Mouse (Mus musculus) left cerebral cortex, adult 11 months (tissue): ENCODE measurements around the gene Ube2r2.

ENCODE experiments used
- DNase-seq: peaks from one replicate; pipeline ENCODE4 v3.0.0; 2022; ENCODE audit warnings: low spot score

Ube2r2 gene

DNA sequence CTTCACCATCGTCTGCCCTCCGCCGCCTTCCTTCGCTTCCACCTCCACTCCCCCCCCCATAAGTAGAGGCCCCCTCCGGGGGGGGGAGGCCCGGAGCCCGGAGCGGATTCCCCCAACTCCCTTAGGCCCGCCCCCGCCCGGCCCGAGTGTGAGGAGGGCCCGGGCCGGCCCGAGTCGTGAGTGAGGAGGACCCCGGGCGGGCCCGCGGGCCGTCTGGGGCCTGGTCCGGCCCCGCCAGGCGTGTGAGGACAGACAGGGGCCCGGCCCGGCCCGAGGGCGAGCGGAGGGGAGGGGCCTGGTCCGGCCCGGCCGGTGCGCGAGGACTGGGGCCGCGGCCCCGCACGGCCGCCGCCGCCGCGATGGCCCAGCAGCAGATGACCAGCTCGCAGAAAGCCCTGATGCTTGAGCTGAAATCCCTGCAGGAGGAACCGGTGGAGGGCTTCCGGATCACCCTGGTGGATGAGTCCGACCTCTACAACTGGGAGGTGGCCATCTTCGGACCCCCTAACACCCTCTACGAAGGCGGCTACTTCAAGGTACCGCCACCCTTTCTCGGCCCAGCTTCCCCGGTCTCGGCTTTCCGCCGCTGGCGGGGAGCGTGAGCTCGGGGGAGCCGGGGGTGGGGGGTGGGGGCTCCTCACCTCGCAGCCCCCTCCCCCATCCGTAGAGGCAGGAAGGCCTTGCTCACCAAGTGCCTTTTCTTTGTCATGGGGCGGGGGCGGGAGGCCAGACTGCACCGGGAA, at the start of gene Ube2r2:
Ube2r2 (plus strand) TSS at position 33 of the 743 bp plus-strand sequence.
- no peak for DNase-seq

DNA sequence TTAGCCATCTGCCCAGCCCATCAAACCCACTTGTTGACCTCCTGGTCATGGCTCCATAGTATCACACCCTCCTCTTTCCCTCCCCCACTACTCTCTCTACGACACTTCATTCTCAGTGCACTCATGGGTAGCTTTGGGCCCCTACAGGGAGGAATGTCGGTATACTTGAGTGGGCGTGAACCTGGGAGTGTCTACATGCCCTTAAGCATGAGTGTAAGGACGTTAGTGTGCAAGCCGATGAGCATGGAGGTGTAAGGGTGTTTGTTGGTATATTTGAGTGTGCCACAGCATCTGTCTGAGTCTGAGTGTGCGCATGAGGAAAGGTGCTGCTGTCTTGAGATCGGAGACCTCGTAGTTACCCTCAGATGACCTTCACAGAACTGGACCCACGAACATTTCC, 48.6 kb upstream of the Ube2r2 start:
- DNase-seq: no peak

DNA sequence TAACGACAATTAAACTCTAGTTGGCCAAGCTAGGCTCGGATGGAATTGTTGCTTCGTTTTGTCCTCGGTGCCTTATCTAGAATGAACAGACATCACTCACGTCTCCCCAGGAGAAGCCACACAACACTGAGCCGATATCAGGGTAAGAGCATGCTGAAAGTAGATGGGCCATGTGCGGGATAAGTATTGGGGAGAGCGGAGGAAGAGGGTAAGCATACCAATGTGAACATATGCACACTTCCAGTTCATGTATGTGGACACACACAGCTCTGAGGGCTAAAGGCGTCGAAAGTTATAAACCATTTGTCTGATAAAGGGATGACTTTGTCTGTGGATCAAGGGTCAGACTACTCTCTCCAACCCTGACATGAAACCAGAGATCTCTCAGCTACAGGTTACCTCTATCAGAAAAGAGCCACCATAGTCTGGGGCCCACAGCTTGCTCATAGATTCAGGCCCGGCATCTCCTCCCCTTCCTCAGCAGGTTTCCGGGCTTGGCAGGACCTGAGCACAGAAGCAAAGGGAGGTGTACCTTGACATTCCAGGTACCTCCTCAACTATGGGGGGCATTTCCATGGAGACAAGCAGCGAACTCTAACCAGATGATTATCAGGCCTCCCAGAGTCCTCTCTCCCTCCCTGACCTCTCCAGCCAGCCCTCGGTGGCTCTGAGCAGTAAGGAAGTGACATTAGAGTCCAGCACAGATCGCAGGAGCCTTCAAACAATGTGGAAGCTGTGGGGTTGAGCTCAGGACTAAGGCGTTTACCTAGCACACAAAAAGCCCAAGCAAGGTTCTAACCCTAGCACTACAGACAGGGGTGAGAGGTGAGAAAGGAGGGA, 47.9 kb upstream of the Ube2r2 start:
- no peak for DNase-seq

DNA sequence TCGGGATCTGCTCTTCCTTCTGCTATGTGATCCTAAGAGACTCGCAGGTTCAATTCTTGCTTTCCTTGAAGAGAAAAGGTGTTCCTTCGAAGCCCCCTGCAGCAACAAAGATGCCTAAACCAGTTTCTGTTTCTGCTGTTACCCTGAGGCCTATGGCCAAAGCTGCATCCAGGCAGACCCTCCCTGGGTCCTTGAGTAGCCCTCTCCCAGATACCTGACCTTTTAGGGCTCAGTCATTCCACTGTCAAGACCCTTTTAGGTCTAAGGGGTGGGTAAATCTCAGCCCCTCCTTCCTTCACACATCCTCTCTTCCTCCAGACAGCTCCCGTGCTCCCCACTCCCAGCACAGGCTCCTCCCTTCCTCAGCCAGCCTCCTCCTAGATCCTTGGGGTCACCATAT, 46.4 kb upstream of the Ube2r2 start:
- DNase-seq: no peak

DNA sequence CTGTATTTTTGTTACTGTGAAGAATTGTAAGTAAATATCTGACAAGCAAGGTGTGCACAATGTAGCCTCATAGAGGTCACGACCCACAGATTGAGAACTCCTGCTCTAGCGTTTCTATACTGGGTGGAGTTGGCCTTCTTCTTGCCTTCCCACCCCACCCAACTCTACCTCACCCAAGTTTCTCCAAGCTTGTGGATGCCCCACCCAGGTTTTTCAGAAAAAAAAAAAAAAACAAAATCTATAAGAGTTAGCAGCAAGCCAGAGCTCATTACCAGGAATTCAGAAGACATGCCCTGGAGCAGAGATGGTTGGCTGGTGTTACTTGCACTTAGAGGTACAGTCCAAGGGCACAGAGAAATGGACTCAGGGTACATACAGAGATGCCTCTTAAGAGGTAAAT, 45.8 kb upstream of the Ube2r2 start:
- DNase-seq: no peak

DNA sequence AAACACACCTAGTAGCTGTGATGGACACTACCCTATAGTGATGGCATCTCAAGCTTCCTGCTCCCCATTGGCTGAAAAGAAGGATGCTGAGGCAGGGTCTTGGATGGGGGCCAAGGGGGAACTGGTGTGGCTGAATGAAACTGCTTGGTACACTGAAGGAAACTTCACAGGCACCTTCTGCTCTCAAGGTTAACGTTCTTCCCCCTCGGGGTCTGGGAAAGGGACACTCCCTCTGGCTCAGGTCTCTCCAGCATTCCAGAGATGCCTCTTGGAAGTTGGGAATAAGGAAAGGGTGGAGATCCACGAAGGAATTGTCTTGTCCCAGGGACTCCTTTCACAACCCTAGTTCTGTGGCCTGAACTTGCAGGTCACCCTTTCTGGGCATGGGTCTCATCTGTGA, 44.2 kb upstream of the Ube2r2 start:
- no peak for DNase-seq

DNA sequence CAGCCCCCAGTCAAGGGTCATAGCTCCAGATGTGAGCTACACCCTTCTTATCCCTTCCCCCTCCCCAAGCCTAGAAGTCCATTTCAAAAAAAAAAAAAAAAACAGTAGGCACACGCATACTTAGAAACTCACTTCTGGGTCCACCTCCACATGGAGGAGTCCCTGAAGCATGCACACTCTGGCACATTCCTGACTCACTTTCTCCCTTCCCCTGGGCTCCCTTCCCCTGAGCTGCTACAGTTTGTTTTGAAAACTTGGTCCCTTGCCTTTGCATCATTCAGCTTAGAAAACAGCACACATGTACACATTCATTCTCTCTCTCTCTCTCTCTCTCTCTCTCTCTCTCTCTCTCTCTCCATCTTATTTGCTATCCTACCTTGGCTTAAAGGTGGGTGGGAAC, 42.6 kb upstream of the Ube2r2 start:
- no peak for DNase-seq

DNA sequence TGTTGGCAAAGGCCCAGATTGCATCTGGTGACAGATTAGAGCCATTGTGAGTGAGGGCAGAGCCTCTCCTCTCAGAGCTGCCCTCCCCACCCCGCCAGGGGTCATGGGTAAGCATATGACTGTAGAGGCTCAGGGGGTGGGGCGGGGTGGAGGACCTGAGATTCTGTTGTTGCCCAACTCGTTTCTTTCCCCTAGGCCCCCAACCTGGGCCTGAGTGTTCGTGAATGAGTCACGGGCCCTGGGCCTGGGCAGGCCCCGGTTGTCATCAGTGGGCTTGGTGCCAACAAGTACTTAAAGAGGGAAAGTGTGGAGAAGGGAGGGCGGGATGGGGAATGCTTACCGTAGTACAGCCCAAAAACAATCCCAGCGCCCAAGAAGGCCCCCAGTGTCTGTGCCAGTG, 41.2 kb upstream of the Ube2r2 start:
- no peak for DNase-seq

DNA sequence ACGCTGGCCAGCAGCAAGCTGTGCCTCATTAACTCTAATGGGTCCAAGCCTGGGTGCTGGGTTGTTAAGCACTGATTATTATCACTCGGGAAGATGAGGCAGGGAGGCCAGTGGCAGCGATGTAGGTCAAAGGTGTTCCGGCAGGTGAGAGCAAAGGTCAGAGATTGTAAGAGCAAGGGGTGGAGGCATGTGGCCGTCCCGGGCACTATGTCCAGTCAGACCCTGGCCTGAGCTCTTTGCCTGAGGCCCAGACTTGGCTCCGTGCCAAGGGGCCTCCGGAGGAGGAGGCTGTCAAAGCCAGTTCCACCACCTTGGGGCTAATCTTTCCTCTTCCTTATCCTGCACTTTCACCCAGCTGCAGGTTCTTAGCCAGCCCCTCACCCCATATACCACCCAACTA, 39.4 kb upstream of the Ube2r2 start:
- DNase-seq: no peak

DNA sequence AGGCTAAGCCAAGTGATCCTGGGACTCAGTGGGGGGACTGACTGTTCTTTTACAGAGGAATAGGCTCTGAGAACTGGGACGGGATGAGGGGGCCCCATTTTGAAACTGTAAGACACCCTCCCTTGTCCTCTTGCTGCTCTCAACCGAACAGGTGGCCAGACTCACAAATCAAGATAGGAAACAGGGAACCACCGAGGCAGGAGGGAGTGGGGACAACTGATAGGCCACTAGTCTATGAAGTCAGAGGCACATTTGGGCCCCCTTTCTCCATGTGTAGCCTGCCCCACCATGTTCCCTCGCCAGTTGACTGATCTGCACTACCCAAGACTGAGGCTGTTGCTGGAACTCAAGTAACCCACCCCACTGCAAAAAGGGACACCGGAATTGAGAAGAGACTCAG, 38.7 kb upstream of the Ube2r2 start:
- no peak for DNase-seq

DNA sequence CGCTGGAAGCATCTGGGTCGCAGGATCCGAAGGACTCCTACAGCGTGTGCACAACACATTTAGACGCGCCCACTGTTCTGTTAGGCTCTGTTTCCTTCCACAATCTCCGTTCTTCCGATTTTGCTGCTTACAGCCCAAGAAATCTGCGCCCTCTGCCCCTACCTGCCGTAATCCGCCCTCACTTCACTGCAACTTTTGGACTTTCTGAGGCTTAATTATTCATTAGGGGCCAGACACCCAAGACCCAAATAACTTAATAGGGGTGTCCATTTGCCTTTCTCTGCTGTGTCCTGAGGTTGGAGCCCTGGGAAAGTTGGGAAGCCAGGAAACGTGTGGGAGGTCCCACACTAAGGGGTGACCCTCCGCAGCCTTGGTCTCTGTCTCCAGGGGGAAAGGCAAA, 38.2 kb upstream of the Ube2r2 start:
- no peak for DNase-seq

DNA sequence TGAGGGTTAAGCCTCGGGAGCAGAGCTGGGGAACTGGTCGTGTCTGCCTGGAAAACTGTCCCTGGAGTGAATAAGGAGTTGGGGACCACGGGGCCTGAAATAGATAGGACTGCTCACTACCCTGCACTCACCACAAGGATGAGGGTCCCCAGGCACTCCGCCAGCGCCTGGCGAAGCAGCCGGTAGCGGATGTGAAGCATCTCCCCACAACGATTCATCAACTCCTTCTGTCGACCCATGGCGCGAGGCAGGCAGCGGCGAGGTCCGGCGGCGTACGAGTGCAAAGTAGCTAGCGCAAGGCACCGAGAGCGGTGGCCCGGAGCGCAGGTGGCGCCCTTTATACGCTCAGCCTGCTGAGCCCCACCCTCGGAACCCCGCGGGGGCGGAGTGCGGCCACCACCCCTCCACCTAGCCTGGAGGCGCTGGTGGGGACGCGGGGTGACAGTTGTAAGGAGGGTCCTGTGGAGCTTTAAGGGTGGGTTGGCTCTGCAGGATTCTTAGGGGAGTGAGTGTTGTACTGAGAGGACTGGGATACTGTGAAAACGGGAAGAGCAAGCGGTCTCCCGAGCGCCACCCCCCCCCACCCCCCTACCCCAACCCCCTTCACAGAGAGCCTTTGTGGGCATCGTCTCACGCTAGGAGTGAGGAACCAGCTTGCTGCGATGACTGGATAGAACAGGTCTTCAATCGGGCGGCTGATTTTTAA, 37.5 kb upstream of the Ube2r2 start, which contains the start of gene Aqp3:
Aqp3 (minus strand) TSS at position 313 of the 706 bp plus-strand sequence.
- no peak for DNase-seq

DNA sequence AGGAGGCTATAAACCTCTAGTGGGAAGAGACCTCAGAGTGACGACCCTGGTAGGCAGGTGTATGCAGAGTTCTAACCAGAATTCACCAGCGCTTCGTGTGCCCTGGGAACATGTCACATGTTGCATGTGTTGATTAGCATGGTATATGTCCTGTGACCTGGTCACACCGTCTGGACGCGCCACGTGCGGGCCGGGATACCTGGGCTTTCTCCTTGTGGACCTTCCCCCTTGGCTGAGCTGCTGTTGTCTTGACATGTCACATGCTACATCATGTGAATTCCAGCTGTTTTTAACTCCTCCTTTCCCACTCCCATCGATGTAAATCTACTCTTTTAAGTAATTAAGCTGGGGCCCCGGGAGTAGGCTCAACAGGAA, 37.0 kb upstream of the Ube2r2 start:
- no peak for DNase-seq

DNA sequence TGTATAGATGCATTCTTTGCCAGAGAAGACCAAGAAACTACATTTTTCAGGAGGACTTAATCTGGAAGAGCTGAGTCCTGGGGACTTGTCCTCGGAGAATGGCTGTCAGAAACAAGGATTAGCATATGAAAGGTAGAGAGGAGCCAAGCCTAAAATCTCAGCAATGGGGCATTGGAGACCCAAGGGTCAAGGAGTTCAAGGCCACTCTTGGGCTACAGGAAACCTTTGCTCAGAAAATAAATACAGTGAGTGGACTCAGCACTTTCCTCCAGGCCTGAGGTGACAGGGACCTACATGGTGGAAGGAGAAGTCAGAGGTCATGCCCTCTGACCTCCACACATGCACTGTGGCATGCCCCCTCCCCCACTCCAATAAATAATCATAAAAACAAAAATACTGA, 34.6 kb upstream of the Ube2r2 start:
- DNase-seq: no peak

DNA sequence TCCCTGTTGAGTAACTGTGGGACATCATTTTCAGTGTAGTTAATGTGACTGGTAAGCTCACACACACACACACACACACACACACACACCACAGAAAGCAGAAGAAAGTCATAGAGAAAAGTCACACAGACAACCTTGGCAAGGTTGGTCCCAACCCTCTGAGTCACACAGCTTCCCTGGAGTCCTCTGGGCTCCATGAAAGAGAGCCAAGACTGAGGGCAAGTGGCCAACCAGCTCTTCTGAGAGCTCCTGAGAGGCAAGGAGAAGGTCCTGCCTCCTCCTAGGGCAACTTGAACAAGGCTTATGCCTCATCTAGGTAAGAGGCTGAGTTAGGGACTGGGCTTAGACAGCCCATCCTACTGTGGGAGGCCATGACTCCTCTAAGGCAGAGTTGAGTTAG, 32.6 kb upstream of the Ube2r2 start:
- no peak for DNase-seq

DNA sequence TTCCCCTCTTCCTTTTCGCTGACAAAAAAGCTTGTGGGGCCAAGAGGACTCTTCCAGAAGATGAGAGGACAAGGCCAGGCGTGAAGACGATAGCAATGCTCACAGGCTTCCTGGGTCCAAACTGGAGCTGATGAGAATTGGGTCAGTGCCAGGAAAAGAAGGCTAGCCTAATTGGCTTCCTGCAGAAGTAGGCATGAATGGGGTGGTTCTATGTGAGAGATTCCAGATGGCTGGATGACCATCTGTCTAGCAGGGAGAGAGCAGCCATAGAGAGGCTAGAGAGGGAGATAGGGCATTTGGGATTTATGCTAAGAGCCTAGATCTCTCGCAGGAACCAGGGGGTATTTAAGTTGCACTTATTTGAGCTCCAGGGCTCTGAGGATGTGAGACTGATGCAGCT, 28.1 kb upstream of the Ube2r2 start:
- DNase-seq: no peak

DNA sequence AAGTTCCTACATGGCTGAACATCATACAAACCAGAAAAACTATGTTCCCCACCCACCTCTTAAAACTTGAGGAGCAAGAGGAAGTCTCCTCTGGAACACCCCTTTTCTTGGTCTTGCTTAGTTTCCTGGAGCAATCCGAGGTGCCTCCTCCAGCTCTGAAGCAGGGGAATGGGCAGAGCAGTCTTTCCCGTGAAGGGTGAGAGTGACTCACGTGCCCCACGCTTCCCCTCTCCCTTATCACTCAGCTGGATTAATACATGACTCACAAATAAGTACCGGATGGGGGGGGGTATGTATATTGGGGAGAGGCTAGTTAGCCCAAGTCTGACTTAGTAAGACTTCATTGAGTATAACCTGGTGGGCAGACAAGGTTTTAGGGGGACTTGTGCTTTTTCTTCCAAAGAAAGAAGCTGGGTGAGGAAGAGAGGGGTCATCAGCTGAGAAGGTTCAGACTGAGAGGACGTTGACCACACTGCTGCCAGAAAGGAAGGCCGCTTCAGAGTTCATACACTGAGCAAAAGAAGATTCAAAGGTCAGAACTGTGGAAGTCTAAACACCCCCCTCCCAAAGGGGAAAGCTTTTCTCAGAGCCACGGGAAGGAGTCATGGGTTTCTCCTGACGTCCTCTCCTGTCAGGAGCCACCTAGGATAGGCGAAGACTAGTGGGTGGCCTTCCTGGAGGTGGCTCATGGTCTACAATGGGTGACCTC, 26.7 kb upstream of the Ube2r2 start:
- no peak for DNase-seq

DNA sequence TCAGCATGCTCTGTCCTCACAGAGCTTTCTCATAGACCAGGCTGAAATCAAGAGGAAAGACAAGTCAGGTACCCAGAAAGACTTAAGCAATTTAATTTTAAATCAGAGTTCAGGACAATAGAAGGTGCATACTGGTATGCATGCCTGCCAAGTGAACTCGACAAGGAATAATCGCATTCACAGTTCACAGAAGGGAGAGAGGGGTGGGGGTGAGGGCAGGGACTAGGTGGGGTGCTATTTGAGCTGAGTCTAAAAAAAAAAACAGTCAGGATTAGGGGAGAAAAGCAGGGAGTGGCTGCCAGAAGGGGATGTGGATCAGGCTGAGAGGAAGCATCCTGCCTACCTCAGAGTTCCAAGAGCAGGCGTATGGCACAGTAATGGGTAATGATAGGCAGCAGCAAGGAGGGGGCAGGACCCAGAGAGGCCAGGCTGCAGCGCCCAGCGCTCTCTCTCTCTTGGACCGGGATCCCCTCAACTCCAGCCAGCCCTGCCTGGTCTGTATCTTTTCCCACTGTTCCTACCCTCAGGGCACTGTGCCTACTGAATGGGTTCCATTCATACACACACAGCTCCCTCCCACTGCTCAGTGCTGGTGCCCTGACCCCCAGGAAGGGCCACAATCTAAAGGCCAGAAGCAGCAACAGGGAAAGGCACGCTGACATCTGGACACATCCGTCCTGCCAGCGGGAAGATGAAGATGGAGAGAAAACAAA, 21.0 kb upstream of the Ube2r2 start:
- DNase-seq: no peak

DNA sequence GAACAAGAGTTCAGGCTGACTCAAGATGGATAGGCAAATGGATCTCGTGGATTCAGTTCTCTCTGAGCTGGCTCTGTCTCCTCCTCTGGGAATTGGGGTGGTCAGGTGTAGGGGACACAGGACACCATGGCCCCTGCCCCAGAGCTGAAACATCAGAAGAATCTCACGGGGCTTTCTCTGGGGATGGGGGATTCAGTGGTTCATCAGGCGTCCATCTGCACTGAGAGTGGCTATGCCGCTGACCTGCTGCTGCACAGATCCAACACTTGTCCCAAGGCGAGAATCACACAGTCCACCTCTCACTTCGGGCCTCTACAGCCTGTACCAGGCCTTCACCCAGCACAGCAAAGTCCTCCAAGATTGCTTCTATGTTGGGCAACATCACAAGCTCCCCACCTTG, 20.5 kb upstream of the Ube2r2 start:
- no peak for DNase-seq

DNA sequence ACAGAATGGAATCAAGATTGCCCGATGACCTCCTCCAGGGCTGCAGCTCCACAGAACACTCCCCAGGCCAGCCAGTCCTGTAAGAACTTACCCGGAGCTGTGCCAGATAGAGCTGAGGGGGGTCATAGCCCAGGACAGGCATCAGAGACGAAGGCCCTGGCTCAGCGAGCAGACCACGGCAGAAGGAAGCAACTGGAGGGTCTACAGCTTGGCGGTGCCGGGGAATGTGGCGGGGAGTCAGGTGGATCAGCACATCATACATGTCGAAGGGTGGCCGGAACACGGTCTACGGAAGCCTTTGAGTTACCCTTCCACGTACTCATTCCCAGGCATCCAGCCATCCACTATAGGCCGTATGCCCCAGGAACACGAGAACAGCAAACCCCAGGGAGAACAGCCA, 19.8 kb upstream of the Ube2r2 start:
- DNase-seq: no peak

DNA sequence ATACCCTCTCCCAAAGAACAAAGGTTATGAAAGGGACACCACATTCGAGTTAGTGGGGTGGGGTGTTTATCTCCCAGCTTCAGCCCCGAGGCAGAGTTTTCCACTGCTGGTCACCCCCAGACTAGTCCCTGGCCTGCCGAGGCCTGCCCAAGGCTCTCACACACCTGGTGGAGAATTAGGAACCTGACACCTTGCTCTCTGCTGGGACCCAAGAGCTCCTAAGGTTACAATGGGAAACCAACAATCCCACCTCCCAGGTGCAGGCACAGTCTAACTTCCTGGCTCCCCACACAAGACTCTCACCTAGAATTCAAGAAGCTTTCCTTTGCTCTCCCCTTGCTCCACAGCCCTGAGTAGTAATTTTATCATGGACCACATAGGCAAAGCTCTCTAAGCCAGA, 18.7 kb upstream of the Ube2r2 start:
- no peak for DNase-seq
